Mouse (Mus musculus): ENCODE data around the gene Zfp654. TPM values are rescaled to one million over a fixed set of nuclear protein-coding genes. Genes with fewer than 3 reads are reported as not detected.
A peak's percentile ranks its signal among the peaks of the same experiment; 100 is the strongest.

The Zfp654 gene
- total RNA-seq, 2 experiments from 2014 or later, result 6.4 to 26.1 TPM

DNA sequence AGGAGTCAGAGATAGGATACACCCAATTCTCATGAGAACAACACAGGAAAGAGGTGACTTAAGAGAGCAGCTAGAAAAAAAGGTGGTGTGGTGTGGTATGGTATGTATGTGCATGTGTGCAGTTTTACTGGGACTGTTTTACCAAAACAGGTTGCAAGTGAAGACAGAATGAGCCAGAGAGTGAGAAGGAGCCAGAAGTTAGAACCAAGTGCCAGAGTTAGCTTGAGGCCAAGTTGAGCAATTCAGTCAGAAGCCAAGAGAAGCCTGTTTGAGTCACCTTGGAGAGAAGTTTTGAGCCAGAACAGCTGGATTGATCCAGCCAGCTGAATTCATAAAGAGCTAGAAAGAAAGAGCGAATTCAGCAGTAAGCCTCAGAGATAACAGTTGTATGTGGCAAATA lies 75.9 kb downstream of the Zfp654 start:
- no peak for ATAC-seq (replicated peaks; ENCODE audit: low FRiP score, poor library complexity, severe bottlenecking)

DNA sequence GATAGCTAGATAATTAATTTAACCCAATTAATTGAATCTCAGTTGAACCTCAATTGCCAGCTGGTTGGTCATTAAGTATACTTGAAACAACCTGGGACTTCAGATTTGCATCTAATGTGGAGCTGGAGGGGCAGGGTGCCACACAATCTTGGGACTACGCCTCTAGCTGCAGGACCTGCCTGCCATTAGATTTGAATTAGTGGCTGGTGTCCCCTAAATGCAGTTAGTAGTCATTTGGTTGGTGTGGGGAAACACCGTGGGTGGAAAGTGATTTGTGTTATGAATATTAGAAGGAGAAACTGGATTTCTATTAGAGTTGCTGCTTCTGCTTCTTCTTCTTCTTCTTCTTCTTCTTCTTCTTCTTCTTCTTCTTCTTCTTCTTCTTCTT lies 80.0 kb downstream of the Zfp654 start:
- no peak for ATAC-seq (replicated peaks; ENCODE audit: low FRiP score, poor library complexity, severe bottlenecking)

DNA sequence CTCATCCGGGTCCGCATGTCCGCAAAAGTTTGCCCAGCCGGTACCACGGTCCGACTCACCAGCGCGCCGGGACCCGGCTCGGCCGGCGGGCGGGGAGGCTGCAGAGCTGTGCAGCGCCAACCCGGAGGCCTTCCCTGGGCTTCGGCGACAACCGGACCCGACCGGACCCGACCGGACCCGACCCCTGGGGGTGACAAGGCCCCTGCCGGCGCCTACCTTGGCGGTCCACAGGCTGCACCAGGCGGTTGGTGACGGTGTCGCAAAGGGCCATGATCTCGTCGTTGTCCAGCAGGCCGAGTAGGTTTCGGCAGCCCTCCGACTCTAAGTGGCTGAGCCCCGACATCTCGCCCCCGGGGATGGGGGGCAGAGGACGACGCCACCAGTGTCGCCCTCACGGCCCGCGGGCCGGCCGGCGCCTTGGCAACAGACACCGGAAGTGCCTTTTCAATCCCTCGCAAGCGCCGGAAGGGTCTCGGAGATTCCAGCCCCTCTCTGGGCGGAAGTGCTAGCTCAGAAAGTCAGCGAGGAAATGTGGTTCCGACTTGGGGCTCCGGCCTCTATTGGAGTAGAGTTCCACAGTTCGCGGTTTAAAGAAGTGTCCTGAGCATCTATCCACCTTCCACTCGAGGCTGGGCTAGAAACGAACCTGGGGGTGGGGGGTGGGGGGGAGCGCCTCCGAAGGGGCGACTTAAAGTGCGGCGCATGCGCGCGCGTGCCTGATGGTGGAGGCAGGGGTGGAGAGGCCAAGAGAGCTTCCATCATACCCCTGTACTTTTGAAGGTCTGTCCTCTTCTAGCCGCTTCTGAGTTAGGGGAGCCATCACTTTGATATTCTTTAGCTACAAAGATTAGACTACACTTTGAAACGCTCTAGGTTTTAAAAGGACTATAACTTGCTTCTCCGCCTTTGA lies 80.7 kb downstream of the Zfp654 start, which contains the start of gene 4930453N24Rik:
4930453N24Rik (minus strand) TSS at position 641 of the 910 bp plus-strand sequence.
- ATAC-seq (replicated peaks; ENCODE audit: low FRiP score, poor library complexity, severe bottlenecking), result peak; percentile 89

DNA sequence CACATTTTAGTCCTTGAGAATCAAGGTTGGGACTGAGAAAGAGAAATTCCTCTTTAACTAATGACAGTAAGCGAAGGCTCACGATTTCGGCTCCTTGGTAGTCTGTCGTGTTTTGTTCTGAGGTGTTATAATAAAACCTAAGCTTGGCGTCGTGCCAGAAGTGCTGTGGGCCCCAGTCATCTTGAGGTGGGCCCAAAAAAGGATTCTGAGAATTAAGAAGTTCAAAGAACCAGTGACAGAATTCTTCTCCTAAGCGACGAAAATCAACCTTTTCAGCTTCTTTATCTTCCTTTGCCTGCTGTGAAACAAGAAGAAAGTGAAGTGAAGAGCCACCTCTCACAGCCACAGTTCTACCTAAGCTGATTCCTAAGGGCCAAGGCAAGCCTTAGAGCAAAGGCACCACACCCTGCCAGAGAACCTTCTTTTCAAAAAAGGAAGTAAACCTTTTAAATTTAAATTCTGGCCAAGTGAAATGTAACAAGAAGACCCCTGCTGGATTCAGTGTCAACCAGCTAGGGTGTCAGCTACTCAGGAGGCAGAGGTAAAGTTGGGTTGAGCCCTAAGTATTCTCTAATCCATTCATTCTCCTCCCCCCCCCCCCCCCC lies 84.7 kb downstream of the Zfp654 start:
- ATAC-seq (replicated peaks; ENCODE audit: low FRiP score, poor library complexity, severe bottlenecking), result no peak

DNA sequence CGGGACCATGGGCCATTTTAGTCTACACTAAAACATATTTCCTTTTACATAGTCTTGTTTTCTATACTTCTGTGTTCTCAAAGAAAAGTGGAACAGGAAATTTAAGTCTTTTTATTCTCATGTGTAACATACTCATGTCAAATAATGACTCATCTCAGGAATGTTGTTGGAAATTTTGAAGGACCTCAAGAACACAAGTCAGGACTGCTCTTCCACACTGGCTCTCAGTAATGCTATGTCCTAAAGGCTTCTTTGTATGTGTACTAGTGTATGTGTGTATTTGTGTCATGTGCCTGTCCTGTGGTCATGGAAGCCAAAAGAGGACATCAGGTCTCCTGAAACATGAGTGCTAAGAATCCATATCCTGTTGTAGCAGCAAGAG lies 92.2 kb downstream of the Zfp654 start:
- ATAC-seq (replicated peaks; ENCODE audit: low FRiP score, poor library complexity, severe bottlenecking), result no peak

DNA sequence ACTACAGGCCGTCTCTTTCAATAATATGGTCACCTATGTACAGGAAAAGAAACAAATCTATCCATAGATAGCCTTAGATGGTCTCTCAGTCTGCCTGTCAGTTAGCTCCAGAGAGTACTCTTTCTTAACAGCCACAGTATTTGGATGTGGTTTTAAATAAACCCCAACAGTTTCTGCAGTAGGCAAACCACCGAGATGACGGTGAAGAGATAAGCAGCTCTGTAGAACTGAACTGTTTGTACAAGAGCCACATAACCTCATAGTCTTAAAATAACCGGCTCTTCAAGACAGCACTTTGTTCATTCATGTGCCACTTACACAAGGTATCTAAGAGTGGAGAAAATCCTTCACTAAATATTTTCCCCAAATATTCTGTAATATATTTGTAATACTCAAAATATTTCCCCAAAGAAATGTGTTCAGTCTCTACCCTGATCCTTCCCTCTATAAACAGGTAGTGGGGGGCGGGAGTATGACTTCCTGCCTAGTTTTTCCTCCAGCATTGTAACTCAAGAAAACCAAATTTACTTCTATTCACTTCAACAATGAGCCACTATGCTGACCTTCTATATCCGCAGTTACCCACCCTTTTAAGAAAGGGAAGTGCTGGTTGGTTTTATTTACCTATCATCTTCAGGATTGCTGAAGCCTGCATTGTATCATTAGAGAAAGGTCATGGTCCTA lies 92.7 kb downstream of the Zfp654 start:
- ATAC-seq (replicated peaks; ENCODE audit: low FRiP score, poor library complexity, severe bottlenecking), result no peak

DNA sequence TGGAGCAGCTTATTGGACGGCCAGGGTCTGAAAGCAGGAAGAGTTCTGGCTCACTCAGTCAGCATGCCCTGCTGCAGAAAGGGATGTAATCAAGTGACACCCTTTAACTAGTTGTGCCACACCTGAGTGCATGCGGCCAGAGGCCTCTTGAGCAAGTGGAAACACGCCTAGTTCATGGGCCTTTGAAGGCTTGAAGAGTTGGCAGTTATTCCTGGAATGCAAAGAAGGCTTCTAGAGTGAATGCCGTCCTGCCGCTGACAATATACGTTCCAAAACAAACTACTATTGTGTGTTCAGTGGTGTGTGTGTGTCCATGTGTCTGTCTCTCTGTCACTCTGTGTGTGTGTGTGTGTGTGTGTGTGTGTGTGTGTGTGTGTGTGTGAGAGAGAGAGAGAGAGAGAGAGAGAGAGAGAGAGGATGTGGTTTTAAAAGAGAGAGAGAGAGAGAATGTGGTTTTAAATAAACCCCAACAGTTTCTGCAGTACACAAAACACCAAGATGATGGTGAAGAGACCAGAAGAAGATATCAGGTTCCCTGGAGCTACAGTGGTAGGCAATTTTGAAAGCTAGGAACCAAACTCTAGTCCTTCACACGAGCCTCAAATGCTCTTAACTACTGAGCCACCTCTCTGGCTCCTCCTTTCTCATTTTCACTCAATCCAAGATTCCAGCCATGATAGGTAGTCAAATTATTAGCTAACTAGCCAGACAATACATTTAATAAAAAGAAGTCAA lies 93.6 kb downstream of the Zfp654 start:
- ATAC-seq (replicated peaks; ENCODE audit: low FRiP score, poor library complexity, severe bottlenecking), result no peak

DNA sequence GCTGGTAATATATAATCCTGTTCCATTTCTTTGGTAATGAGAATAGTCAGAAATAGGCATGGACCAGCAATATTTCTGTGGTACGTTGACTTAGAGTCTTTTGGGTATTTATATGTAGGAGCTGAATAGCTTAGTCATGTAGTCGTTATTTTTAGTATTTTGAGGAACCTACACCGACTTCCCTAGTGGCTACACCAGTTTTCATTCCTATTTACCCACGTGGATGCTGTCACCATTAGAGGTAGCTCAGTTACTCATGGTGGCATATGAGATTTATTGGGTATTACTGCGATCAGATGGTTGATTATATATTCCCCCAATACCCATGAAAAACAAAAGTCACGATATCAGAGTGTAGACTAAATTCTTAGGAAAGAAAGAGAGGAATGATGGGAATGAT lies 95.1 kb downstream of the Zfp654 start:
- no peak for ATAC-seq (replicated peaks; ENCODE audit: low FRiP score, poor library complexity, severe bottlenecking)

DNA sequence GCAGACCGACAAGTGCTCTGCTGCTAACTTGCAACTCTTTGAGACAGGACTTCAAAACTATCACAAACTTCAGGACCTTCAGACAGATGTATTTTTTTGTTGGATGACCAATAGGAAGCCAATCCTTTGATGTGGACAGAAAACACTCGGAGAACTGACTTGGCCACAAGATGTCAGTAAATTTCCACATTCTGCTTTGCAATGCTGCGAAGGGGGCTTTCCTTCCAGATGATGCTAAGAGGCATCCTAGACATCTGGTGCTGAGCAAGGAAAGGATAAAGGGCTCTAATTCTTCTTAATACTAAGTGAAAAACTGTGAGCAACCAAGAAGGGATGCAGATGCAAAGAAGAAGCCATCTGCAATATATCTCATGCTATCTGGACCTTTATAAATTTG lies 96.7 kb downstream of the Zfp654 start:
- no peak for ATAC-seq (replicated peaks; ENCODE audit: low FRiP score, poor library complexity, severe bottlenecking)

DNA sequence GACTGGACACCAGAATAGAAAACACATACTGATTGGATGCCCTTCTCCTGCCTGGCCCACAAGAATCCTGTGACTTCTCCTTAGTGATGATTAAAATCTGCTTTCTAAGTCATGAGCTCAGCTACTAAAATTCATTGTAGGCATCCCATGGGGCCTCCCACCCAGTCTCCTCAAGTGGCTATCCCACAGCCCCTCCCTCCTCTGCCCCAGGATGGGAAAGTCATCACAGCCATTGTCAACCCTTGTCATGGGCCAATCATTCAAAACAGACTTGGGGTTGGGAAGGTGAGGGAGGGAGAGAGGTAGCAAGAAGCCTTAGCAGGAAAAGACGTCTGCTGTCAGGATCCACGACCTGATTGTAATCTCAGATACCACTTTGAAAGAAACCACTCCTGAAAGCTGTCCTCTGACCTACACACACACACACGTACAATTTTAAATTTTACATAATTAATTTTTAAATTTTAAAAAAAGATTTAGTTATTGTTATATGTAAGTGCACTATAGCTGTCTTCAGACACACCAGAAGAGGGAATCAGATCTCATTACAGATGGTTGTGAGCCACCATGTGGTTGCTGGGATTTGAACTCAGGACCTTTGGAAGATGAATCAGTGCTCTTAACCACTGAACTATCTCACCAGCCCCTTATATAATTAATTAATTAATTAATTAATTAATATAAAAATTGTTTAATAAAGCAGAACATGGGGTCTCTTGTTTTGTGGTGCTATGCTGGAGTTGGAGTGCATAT lies 97.3 kb downstream of the Zfp654 start:
- ATAC-seq (replicated peaks; ENCODE audit: low FRiP score, poor library complexity, severe bottlenecking), result no peak

DNA sequence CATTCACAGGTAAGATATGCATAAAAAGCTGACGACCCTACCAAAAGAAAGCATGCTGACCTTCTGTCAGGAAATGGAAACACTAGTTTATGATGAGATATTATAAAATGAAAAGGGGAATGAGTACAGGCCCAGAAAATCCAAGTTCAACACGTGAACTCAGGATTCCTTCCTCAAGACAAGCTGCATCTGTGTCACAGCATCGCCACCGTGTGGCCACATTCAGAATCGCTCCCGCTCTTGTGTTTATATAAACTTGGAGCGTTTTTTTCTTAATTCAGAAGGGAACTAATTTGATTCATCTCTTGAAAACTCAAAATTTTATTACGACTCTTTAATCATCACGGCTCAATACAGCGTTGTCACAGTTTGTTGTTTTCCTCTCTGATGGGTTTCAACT lies 103.2 kb downstream of the Zfp654 start:
- ATAC-seq (replicated peaks; ENCODE audit: low FRiP score, poor library complexity, severe bottlenecking), result peak; percentile 74

DNA sequence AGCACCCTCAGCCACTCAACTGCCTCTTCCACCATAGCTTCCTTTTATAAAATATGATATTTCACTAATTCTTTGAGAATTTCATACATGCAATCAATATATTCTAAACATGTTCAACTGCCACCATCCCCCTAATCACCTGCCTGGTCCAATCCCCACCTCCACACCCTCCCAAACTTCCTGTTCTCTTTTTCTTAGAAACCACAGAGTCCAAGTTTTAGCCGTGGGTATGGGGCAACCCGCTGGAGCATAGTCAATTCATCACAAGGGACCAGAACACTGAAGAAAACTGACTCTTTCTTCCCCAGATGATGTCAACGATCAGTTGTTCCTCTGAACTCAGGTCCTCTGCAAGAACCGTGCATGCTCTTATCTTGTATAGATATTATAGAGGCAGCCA lies 106.4 kb downstream of the Zfp654 start:
- ATAC-seq (replicated peaks; ENCODE audit: low FRiP score, poor library complexity, severe bottlenecking), result no peak

DNA sequence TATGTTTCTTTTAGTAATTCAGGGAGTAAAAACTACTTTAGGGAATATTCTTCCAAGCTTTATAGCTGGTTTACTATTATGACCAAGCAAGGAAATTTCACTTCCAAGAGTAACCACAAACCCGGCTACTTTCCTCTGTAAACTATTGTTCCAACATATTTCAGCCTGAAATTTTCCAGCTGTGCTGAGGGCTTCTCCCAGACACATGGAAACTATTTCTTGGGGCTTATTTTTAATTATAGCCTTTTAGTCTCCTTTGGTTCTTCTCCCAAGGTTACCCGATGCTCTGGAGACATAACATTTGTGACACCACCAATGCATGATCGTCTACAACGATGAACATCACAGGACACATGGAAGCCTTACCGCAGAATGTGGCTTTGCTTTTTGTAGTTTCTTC lies 114.2 kb downstream of the Zfp654 start:
- ATAC-seq (replicated peaks; ENCODE audit: low FRiP score, poor library complexity, severe bottlenecking), result no peak

Other genes starting within 250 kb of the Zfp654 start
- not detected in 2 replicates for gene Csnka2ip, start 249.2 kb downstream of the Zfp654 start, total RNA-seq (2015; ENCODE audit: low replicate concordance)
- not detected in 2 replicates for gene Csnka2ip, start 249.2 kb downstream of the Zfp654 start, total RNA-seq (2017; ENCODE audit: low replicate concordance)
- gene 4930453N24Rik, start 80.5 kb downstream of the Zfp654 start, total RNA-seq (2015; ENCODE audit: low replicate concordance), result 5.0 and 8.2 TPM in 2 replicates
- gene 4930453N24Rik, start 80.5 kb downstream of the Zfp654 start, total RNA-seq (2017; ENCODE audit: low replicate concordance), result 9.5 and 10.4 TPM in 2 replicates
- 31.6 and 42.1 TPM in 2 replicates for gene Cggbp1, start 344 bp upstream of the Zfp654 start, total RNA-seq (2015; ENCODE audit: low replicate concordance)
- gene Cggbp1, start 344 bp upstream of the Zfp654 start, total RNA-seq (2017; ENCODE audit: low replicate concordance), result 30.1 and 31.2 TPM in 2 replicates

Measured in erythroblast, adult 5-6 weeks (primary cell).